Mouse (Mus musculus) lung, postnatal 0 days (tissue): ENCODE data around the gene Usp47. TPM values are rescaled to one million over a fixed set of nuclear protein-coding genes. Genes with fewer than 3 reads are reported as not detected.
A peak's percentile ranks its signal among the peaks of the same experiment; 100 is the strongest.

Experiments
- ATAC-seq: fragments of 200-750 bp; cut with Nextera tagmentation; 2 replicates; pipeline ENCODE4 v1.8.0; 2017; ENCODE audit warnings: moderate library complexity
- DNase-seq: peaks from one replicate; pipeline ENCODE4 v3.0.0-alpha.2; 2016; ENCODE audit warnings: low spot score
- H3K27ac ChIP-seq: fragments of 300-500 bp; sonication (generic); 2 replicates; pipeline ENCODE4 v1.5.1; 2014; ENCODE audit warnings: antibody characterized with exemption, mild to moderate bottlenecking, low read length, mixed read lengths
- H3K27me3 ChIP-seq: fragments of 300-500 bp; sonication (generic); replicated peaks from 2 replicates; pipeline ENCODE4 v1.6.1; 2014; ENCODE audit warnings: low read length, mixed read lengths; ENCODE audit not compliant: insufficient read depth
- H3K36me3 ChIP-seq: fragments of 300-500 bp; sonication (generic); 2 replicates; pipeline ENCODE4 v1.6.1; 2014; ENCODE audit warnings: low read length, mixed read lengths; ENCODE audit not compliant: insufficient read depth
- H3K4me1 ChIP-seq: fragments of 300-500 bp; sonication (generic); 2 replicates; pipeline ENCODE4 v1.6.1; 2014; ENCODE audit warnings: antibody characterized with exemption, low read depth, low read length, mixed read lengths; ENCODE audit not compliant: insufficient read depth
- H3K4me2 ChIP-seq: fragments of 300-500 bp; sonication (generic); replicated peaks from 2 replicates; pipeline ENCODE4 v1.6.1; 2014; ENCODE audit warnings: low read depth, mild to moderate bottlenecking, low read length, moderate library complexity, mixed read lengths
- H3K4me3 ChIP-seq: fragments of 300-500 bp; sonication (generic); 2 replicates; pipeline ENCODE4 v1.5.1; 2014; ENCODE audit warnings: low read depth, low read length
- H3K9ac ChIP-seq: fragments of 300-500 bp; sonication (generic); replicated peaks from 2 replicates; pipeline ENCODE4 v1.6.1; 2014; ENCODE audit warnings: low read depth, mild to moderate bottlenecking
- H3K9me3 ChIP-seq: fragments of 300-500 bp; sonication (generic); 2 replicates; pipeline ENCODE4 v1.6.1; 2016; ENCODE audit warnings: low read length, mixed read lengths
- CTCF ChIP-seq: IDR thresholded peaks from 2 replicates; pipeline ENCODE4 v1.5.1; 2016; ENCODE audit warnings: antibody characterized with exemption, mild to moderate bottlenecking
- EP300 ChIP-seq: IDR thresholded peaks from 2 replicates; pipeline ENCODE4 v1.6.1; 2016; ENCODE audit warnings: antibody characterized with exemption, mild to moderate bottlenecking, control low read depth
- WGBS: fragments of 180-500 bp; shearing (Covaris S2); extraction: QIAGEN DNeasy Blood & Tissue Kit; methylation state at CpG from one replicate; pipeline ENCODE4 v1.1.7; 2014; 5-methylcytosine and 5-hydroxymethylcytosine counted together
- polyA plus RNA-seq: library from polyadenylated mRNA; unstranded; fragments of >200 nt; fragmentation: Nextera tagmentation; extraction: Ambion mirVana; gene quantifications from 2 replicates; pipeline ENCODE4 v1.2.1, GENCODE M21; 2015

Usp47 gene
- polyA plus RNA-seq, 1 experiment from 2014 or later = 33.1 TPM

- Histone ChIP-seq H3K27ac (peak overlapping the region; percentile 98), H3K4me1 (peaks cover 17% of the 10 kb centered on the region), H3K4me3 (peak overlapping the region; percentile 94), H3K4me2 (peak overlapping the region; percentile 81), H3K27me3 (no peaks in the 10 kb centered on the region), H3K36me3 (no peaks in the 10 kb centered on the region), H3K9me3 (no peaks in the 10 kb centered on the region), H3K9ac (peak overlapping the region; percentile 96)
- DNase-seq = peak; percentile 42
- ATAC-seq = no peak
- TF ChIP-seq EP300 (no peak), CTCF (no peak)
- 2% methylated on average over 5 of the region's 5 CpGs for WGBS
These were observed 1.6 kb downstream of the Usp47 start for GRCm38 (mm10) chr7:112024856-112025255.

- Histone ChIP-seq H3K27ac (no peak overlapping the region), H3K9ac (no peak overlapping the region), H3K4me3 (no peak overlapping the region), H3K27me3 (no peaks in the 10 kb centered on the region), H3K36me3 (no peaks in the 10 kb centered on the region), H3K9me3 (no peaks in the 10 kb centered on the region), H3K4me1 (peaks cover 13% of the 10 kb centered on the region; the same call in 1 of the 2 replicates), H3K4me2 (no peak overlapping the region)
- no peak for ATAC-seq
- peak; percentile 20 for DNase-seq
- WGBS = 60% methylated on average over 1 of the region's 1 CpGs
- no peak for TF ChIP-seq CTCF
- no peak for TF ChIP-seq EP300
These were observed 7.3 kb downstream of the Usp47 start for GRCm38 (mm10) chr7:112030594-112030993.

- Histone ChIP-seq H3K9me3 (no peaks in the 10 kb centered on the region), H3K36me3 (no peaks in the 10 kb centered on the region), H3K9ac (no peak overlapping the region), H3K27ac (peak overlapping the region; percentile 33; the same call in 1 of the 2 replicates), H3K4me3 (no peak overlapping the region), H3K4me1 (peaks cover 3% of the 10 kb centered on the region; the same call in 1 of the 2 replicates), H3K27me3 (no peaks in the 10 kb centered on the region), H3K4me2 (no peak overlapping the region)
- 8% methylated on average over 2 of the region's 2 CpGs for WGBS
- ATAC-seq (no peak), DNase-seq (peak; percentile 44)
- TF ChIP-seq EP300 (no peak), CTCF (no peak)
These were observed 12.5 kb downstream of the Usp47 start for GRCm38 (mm10) chr7:112035804-112036203.

GRCm38 (mm10) chr7:112036636-112037035 lies 13.3 kb downstream of the Usp47 start:
- peaks cover 3% of the 10 kb centered on the region; the same call in 1 of the 2 replicates for H3K4me1 ChIP-seq
- no peak overlapping the region for H3K4me2 ChIP-seq
- no peaks in the 10 kb centered on the region for H3K27me3 ChIP-seq
- no peaks in the 10 kb centered on the region for H3K9me3 ChIP-seq
- H3K9ac ChIP-seq = no peak overlapping the region
- ATAC-seq (no peak), DNase-seq (peak; percentile 13)
- WGBS = 25% methylated on average over 1 of the region's 1 CpGs
- H3K27ac ChIP-seq = no peak overlapping the region
- TF ChIP-seq CTCF (no peak), EP300 (no peak)
- no peaks in the 10 kb centered on the region for H3K36me3 ChIP-seq
- no peak overlapping the region for H3K4me3 ChIP-seq

- H3K27me3 ChIP-seq = no peaks in the 10 kb centered on the region
- ATAC-seq (no peak), DNase-seq (peak; percentile 52)
- H3K36me3 ChIP-seq = no peaks in the 10 kb centered on the region
- TF ChIP-seq CTCF (no peak), EP300 (no peak)
- no peaks in the 10 kb centered on the region for H3K9me3 ChIP-seq
- H3K9ac ChIP-seq = no peak overlapping the region
- no peak overlapping the region for H3K4me2 ChIP-seq
- peaks cover 6% of the 10 kb centered on the region; the same call in 1 of the 2 replicates for H3K4me1 ChIP-seq
- H3K27ac ChIP-seq = no peak overlapping the region
- H3K4me3 ChIP-seq = no peak overlapping the region
These were observed 17.0 kb downstream of the Usp47 start for GRCm38 (mm10) chr7:112040271-112040670.

GRCm38 (mm10) chr7:112042758-112043157 lies 19.5 kb downstream of the Usp47 start:
- Histone ChIP-seq H3K9me3 (no peaks in the 10 kb centered on the region), H3K36me3 (no peaks in the 10 kb centered on the region), H3K4me1 (peaks cover 6% of the 10 kb centered on the region; the same call in 1 of the 2 replicates), H3K27ac (no peak overlapping the region), H3K4me2 (no peak overlapping the region), H3K9ac (no peak overlapping the region), H3K27me3 (no peaks in the 10 kb centered on the region), H3K4me3 (no peak overlapping the region)
- 28% methylated on average over 2 of the region's 2 CpGs for WGBS
- ATAC-seq = no peak
- TF ChIP-seq CTCF (no peak), EP300 (no peak)
- peak; percentile 21 for DNase-seq

- Histone ChIP-seq H3K27me3 (no peaks in the 10 kb centered on the region), H3K9ac (no peak overlapping the region), H3K36me3 (no peaks in the 10 kb centered on the region), H3K4me1 (peaks cover 3% of the 10 kb centered on the region; the same call in 1 of the 2 replicates), H3K9me3 (no peaks in the 10 kb centered on the region), H3K4me3 (no peak overlapping the region), H3K4me2 (no peak overlapping the region), H3K27ac (no peak overlapping the region)
- WGBS = 87% methylated on average over 1 of the region's 1 CpGs
- ATAC-seq = no peak
- TF ChIP-seq EP300 = no peak
- TF ChIP-seq CTCF = no peak
- no peak for DNase-seq
These were observed 21.9 kb downstream of the Usp47 start for GRCm38 (mm10) chr7:112045249-112045648.
